Mouse (Mus musculus) kidney, adult 2 months (tissue): ENCODE results near the gene Ciz1.
A peak's percentile ranks its signal among the peaks of the same experiment; 100 is the strongest.

Experiments
- CTCF ChIP-seq: fragments of 200-500 bp; conservative IDR thresholded peaks from 2 replicates; pipeline ENCODE4 v1.5.1; 2011; ENCODE audit warnings: low read depth, mild to moderate bottlenecking, control low read depth, low read length, moderate library complexity, mixed read lengths; ENCODE audit not compliant: insufficient read depth, insufficient read length
- POLR2A ChIP-seq: fragments of 200-500 bp; IDR thresholded peaks from one replicate; pipeline ENCODE4 v1.6.1; 2011; ENCODE audit warnings: low read depth, low read length, control low read depth

- TF ChIP-seq POLR2A, result peak; percentile 22
- TF ChIP-seq CTCF, result no peak
These were observed 61.8 kb downstream of the Ciz1 start for GRCm38 (mm10) chr2:32413936-32414335.
